Mouse (Mus musculus): Measurements from ENCODE around the gene Tstd1. TPM values are rescaled to one million over a fixed set of nuclear protein-coding genes. Genes with fewer than 3 reads are reported as not detected.
A peak's percentile ranks its signal among the peaks of the same experiment; 100 is the strongest.

Tstd1 gene
- polyA plus RNA-seq, 1 experiment from 2014 or later: 3.7 TPM

- peaks cover 3% of the 10 kb centered on the region for H3K4me1 ChIP-seq (replicated peaks; ENCODE audit: control insufficient read depth, insufficient read depth)
- 14% methylated on average over 31 of the region's 31 CpGs for WGBS
- H3K36me3 ChIP-seq (ENCODE audit: control insufficient read depth, insufficient read depth, low read length): no peaks in the 10 kb centered on the region
- H3K4me2 ChIP-seq (replicated peaks; ENCODE audit: low read depth): peak overlapping the region; percentile 47
- H3K9ac ChIP-seq (ENCODE audit: low read length): no peak overlapping the region
- peak; percentile 19; the same call in 1 of the 2 replicates for ATAC-seq (ENCODE audit: low FRiP score, low TSS enrichment)
- TF ChIP-seq EP300 (optimal IDR thresholded peaks at IDR 0.05) (no peak), CTCF (IDR thresholded peaks at IDR 0.05; ENCODE audit: low read depth) (peak; percentile 85)
- peak; percentile 73 for DNase-seq (ENCODE audit: low spot score)
- H3K27ac ChIP-seq (replicated peaks): peak overlapping the region; percentile 30; the same call in 1 of the 2 replicates
- H3K4me3 ChIP-seq (ENCODE audit: low read depth, low read length): peak overlapping the region; percentile 18; the same call in 1 of the 2 replicates
- H3K9me3 ChIP-seq (ENCODE audit: control insufficient read depth, low read length): no peaks in the 10 kb centered on the region
- H3K27me3 ChIP-seq (ENCODE audit: control insufficient read depth, insufficient read depth, low read length): no peaks in the 10 kb centered on the region
Observed at GRCm38 (mm10) chr1:171379935-171380599, 38.6 kb upstream of the Tstd1 start.

DNA sequence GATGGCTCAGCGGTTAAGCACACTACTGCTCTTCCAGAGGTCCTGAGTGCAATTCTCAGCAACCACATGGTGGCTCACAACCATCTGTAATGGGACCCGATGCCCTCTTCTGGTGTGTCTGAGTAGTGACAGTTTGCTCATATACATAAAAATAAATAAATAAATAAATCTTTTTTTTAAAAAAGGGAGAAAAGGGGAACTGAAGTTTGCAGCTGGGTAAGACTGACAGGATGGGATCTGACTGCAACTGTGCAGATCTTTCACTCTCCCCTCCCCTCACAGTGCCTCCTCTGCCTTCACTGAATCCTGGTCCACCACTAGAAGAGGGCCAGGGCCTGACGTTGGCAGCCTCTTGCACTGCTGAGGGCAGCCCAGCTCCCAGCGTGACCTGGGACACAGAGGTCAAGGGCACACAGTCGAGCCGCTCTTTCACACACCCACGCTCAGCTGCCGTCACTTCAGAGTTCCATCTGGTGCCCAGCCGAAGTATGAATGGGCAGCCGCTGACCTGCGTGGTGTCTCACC, 36.5 kb upstream of the Tstd1 start:
- 86% methylated on average over 11 of the region's 11 CpGs for WGBS
- no peak overlapping the region for H3K9ac ChIP-seq (ENCODE audit: low read length)
- no peak overlapping the region for H3K4me3 ChIP-seq (ENCODE audit: low read depth, low read length)
- DNase-seq (ENCODE audit: low spot score) (no peak), ATAC-seq (ENCODE audit: low FRiP score, low TSS enrichment) (no peak)
- TF ChIP-seq CTCF (IDR thresholded peaks at IDR 0.05; ENCODE audit: low read depth): peak; percentile 21; the same call in 1 of the 2 replicates
- no peak for TF ChIP-seq EP300 (optimal IDR thresholded peaks at IDR 0.05)
- no peak overlapping the region for H3K27ac ChIP-seq (replicated peaks)
- H3K9me3 ChIP-seq (ENCODE audit: control insufficient read depth, low read length): no peaks in the 10 kb centered on the region
- peaks cover 3% of the 10 kb centered on the region for H3K4me1 ChIP-seq (replicated peaks; ENCODE audit: control insufficient read depth, insufficient read depth)
- no peaks in the 10 kb centered on the region for H3K27me3 ChIP-seq (ENCODE audit: control insufficient read depth, insufficient read depth, low read length)
- no peak overlapping the region for H3K4me2 ChIP-seq (replicated peaks; ENCODE audit: low read depth)
- H3K36me3 ChIP-seq (ENCODE audit: control insufficient read depth, insufficient read depth, low read length): no peaks in the 10 kb centered on the region

DNA sequence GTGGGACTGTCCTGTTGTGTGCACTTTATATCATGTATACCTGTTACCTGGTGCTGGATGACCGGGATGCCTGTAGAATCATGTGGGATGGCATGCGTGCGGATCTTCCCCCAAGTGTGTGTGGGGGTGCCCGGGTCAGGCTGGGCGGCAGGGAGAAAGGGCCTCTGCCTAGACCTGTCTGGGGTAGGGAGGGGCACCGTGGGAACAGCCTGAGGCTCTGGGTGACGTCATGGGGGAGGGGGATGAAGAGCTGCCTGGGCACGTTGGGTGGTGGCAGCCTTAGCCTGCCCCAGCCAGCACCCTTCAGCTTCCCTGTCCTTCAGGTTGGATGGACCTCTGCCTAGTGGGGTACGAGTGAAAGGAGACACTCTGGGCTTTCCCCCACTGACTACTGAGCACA, 34.3 kb upstream of the Tstd1 start:
- H3K27me3 ChIP-seq (ENCODE audit: control insufficient read depth, insufficient read depth, low read length): no peaks in the 10 kb centered on the region
- no peak overlapping the region for H3K4me2 ChIP-seq (replicated peaks; ENCODE audit: low read depth)
- WGBS: 46% methylated on average over 9 of the region's 9 CpGs
- no peak overlapping the region for H3K9ac ChIP-seq (ENCODE audit: low read length)
- TF ChIP-seq EP300 (optimal IDR thresholded peaks at IDR 0.05): no peak
- no peak for TF ChIP-seq CTCF (IDR thresholded peaks at IDR 0.05; ENCODE audit: low read depth)
- DNase-seq (ENCODE audit: low spot score) (no peak), ATAC-seq (ENCODE audit: low FRiP score, low TSS enrichment) (peak; percentile 28)
- no peak overlapping the region for H3K4me3 ChIP-seq (ENCODE audit: low read depth, low read length)
- peaks cover 3% of the 10 kb centered on the region; the same call in 1 of the 2 replicates for H3K4me1 ChIP-seq (replicated peaks; ENCODE audit: control insufficient read depth, insufficient read depth)
- no peaks in the 10 kb centered on the region for H3K9me3 ChIP-seq (ENCODE audit: control insufficient read depth, low read length)
- no peaks in the 10 kb centered on the region for H3K36me3 ChIP-seq (ENCODE audit: control insufficient read depth, insufficient read depth, low read length)
- H3K27ac ChIP-seq (replicated peaks): no peak overlapping the region

- WGBS: 69% methylated on average over 9 of the region's 9 CpGs
- no peaks in the 10 kb centered on the region; the same call in 1 of the 2 replicates for H3K4me1 ChIP-seq (replicated peaks; ENCODE audit: control insufficient read depth, insufficient read depth)
- DNase-seq (ENCODE audit: low spot score): no peak
Observed at GRCm38 (mm10) chr1:171385171-171385570, 33.5 kb upstream of the Tstd1 start.

GRCm38 (mm10) chr1:171387099-171387498, 31.6 kb upstream of the Tstd1 start:
- no peak overlapping the region for H3K27ac ChIP-seq (replicated peaks)
- DNase-seq (ENCODE audit: low spot score): no peak
- no peaks in the 10 kb centered on the region for H3K36me3 ChIP-seq (ENCODE audit: control insufficient read depth, insufficient read depth, low read length)
- WGBS: 37% methylated on average over 6 of the region's 6 CpGs
- ATAC-seq (ENCODE audit: low FRiP score, low TSS enrichment): 0 out of 2 replicates have a peak, but pooled peaks have one; percentile 17
- H3K9ac ChIP-seq (ENCODE audit: low read length): no peak overlapping the region
- no peaks in the 10 kb centered on the region; the same call in 1 of the 2 replicates for H3K4me1 ChIP-seq (replicated peaks; ENCODE audit: control insufficient read depth, insufficient read depth)
- no peaks in the 10 kb centered on the region for H3K9me3 ChIP-seq (ENCODE audit: control insufficient read depth, low read length)
- H3K4me2 ChIP-seq (replicated peaks; ENCODE audit: low read depth): no peak overlapping the region
- H3K4me3 ChIP-seq (ENCODE audit: low read depth, low read length): no peak overlapping the region
- no peaks in the 10 kb centered on the region for H3K27me3 ChIP-seq (ENCODE audit: control insufficient read depth, insufficient read depth, low read length)
- peak; percentile 68 for TF ChIP-seq CTCF (IDR thresholded peaks at IDR 0.05; ENCODE audit: low read depth)
- no peak for TF ChIP-seq EP300 (optimal IDR thresholded peaks at IDR 0.05)

More at GRCm38 (mm10) chr1:171385171-171385570, 33.5 kb upstream of the Tstd1 start:
- no peak for ATAC-seq (ENCODE audit: low FRiP score, low TSS enrichment)
- Histone ChIP-seq H3K9me3 (ENCODE audit: control insufficient read depth, low read length) (no peaks in the 10 kb centered on the region), H3K27me3 (ENCODE audit: control insufficient read depth, insufficient read depth, low read length) (no peaks in the 10 kb centered on the region), H3K36me3 (ENCODE audit: control insufficient read depth, insufficient read depth, low read length) (no peaks in the 10 kb centered on the region), H3K9ac (ENCODE audit: low read length) (no peak overlapping the region), H3K4me2 (replicated peaks; ENCODE audit: low read depth) (no peak overlapping the region), H3K27ac (replicated peaks) (no peak overlapping the region), H3K4me3 (ENCODE audit: low read depth, low read length) (no peak overlapping the region)
- TF ChIP-seq EP300 (optimal IDR thresholded peaks at IDR 0.05) (no peak), CTCF (IDR thresholded peaks at IDR 0.05; ENCODE audit: low read depth) (peak; percentile 52)

All from stomach, postnatal 0 days (tissue).